Mouse (Mus musculus) myocyte (in vitro differentiated cells): ENCODE results near the gene Adam12.

Experiments used
- CEBPB ChIP-seq: IDR thresholded peaks from 2 replicates; pipeline ENCODE4 v1.6.1; 2011; ENCODE audit warnings: mild to moderate bottlenecking, moderate library complexity; ENCODE audit not compliant: poor library complexity, insufficient read depth, severe bottlenecking
- POLR2A ChIP-seq: IDR thresholded peaks from one replicate; pipeline ENCODE4 v1.6.1; 2011; ENCODE audit warnings: low read depth, mild to moderate bottlenecking, control low read depth, moderate library complexity; ENCODE audit not compliant: insufficient read length
- POLR2AphosphoS2 ChIP-seq: IDR thresholded peaks from one replicate; pipeline ENCODE4 v1.6.1; 2011; ENCODE audit warnings: low read depth, control low read depth; ENCODE audit not compliant: insufficient read length
- SRF ChIP-seq: IDR thresholded peaks from one replicate; pipeline ENCODE4 v1.6.1; 2011; ENCODE audit warnings: low read depth; ENCODE audit not compliant: control insufficient read depth, insufficient read length

- TF ChIP-seq SRF (no peak), POLR2AphosphoS2 (no peak), POLR2A (no peak), CEBPB (no peak)
Measured at GRCm38 (mm10) chr7:134193089-134193488, 38.9 kb downstream of the Adam12 start.
